Mouse (Mus musculus): ENCODE measurements around the gene Timeless.

Timeless gene

DNA sequence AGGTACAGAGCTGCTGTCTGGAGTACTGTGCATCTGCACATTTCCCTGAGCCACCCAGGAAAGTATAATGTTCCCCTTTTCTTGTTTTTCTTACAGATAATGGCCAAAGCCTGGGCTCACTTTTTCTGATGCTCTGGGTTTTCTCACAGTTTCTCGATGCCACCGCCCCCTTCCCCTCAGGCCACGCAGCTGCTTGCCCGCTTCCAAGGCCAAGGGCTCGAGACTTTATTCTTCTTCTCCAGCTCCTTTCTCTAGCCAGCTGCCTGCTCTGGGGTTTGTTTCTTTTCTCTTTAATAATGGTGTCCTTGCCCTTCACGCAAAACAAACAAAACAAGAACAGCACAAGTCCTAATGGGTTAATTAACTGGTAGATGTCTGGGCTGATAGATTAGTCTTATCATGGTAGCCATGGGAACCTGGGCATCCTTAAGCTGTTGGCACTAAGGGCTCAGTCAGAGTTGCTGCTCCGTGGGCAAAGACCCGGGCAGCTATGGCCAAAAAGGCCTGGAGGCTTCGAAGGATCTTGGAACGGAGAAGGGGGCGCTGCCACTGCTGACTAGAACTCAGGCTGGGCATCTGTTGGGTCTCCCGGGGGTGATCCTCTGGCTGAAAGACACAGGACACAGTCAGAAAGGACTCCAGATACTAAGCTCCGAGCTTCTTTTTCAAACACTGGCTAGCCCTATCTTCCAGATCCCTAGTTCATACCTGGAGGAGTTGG is 64.7 kb downstream of the Timeless start:
- no peak for DNase-seq (ENCODE audit: low read depth, low spot score)

DNA sequence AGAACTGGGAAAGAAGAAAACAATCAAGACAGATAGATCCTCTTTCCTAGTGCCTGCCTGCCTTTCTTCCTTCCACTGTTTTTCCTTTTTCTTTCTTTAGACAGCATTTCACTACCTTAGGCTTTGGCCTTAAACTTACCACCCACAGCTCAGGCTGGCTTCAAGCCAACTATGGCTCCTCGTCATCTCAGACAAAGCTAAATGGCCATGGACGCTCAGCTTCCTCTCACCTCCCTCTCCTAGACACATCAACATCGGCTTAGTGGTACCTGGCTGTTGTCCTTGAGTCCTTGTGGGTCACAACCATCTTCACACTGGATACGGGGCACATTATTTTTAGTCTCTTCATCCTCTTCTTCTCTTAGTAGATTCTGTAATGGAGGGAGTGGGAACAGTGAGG is 65.4 kb downstream of the Timeless start:
- no peak for DNase-seq (ENCODE audit: low read depth, low spot score)

DNA sequence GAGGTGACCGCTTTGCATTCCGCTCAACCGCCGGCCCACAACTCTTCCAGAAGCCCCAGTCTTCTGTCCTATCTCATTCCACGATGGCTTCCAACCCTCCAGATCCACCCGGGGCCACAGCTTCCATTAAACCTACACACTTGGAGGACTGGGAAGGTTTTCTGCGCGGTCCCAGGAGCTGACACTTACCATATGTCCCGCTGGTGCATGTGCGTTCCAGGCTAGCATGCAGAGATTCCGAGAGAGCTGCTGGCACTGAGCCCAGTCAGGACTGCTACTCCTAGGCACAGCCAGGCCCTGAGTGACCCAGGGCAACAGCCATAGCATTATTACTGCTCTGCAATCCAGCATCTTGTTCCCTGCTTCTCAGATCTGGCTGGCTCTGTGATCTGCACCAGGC is 65.8 kb downstream of the Timeless start:
- no peak for DNase-seq (ENCODE audit: low read depth, low spot score)

DNA sequence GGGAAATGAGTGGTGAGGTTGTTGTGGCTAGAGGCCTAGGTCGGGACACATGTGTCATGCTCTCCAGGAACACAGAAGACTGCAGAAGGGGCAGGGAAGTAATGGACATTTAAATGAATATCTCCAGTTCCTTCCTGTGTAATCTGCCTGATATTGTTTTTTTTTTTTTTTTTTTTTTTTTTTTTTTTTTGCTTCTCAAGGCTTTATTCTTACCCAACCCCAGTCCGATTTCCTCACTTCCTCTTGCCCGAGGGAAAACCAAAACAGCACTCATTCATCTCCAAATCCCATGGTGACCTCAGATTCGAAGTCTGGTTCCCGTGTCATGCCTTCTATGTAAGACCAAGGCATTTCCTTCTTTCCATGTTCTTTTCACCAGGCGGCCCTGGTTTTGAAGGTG is 66.4 kb downstream of the Timeless start:
- DNase-seq (ENCODE audit: low read depth, low spot score) = peak; percentile 43

DNA sequence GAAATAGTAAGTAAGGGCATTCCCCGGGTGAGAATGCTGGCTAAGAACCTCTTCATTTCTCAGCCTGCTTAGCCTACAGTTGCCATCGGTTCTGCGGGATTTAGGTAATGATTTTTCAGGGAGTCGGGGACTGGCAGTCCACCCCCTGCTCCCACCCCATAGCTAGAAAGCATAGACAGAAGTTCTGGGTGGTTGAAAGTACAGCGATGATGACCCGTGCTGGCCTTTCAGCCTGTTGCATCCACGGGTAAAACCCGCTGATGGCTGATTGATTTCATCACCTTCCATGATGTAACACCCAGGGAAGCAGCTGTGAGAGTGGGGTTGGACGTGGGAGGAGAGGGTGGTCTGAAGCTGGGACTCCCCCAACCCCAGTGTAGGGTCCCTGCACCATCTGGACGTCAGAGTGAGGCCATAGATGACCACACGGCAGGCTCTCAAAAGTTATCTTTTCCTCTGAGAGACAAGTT is 66.9 kb downstream of the Timeless start, which contains the start of gene Il23a:
Il23a (minus strand) TSS at position 51 of the 470 bp plus-strand sequence.
- DNase-seq (ENCODE audit: low read depth, low spot score) = no peak

DNA sequence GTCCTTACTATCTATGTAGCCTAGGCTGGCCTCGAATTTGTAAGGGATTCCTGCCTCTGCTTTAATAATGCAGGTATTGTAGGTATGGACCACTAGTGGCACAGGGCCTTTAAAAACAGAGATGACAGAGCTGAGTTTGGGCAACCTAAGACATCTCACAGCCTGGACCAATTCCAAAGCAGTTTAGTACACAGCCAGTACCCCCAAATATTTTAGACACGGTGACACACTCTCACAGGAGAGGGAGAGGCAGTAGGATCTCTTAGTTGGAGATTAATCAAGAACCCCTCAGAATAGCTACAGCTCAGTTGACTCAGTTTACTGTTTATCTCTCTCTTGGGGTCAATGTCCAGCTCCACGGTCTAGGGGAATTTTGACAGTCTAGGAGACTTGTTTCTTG is 70.5 kb downstream of the Timeless start:
- peak; percentile 29 for DNase-seq (ENCODE audit: low read depth, low spot score)

Measured in 3T3-L1 (cell line).